Mouse (Mus musculus) urinary bladder, postnatal 36 days (tissue): ENCODE measurements around the gene Gm525.
"Not testable (repeated sequence)": the region's sequence is repeated elsewhere in the genome, so short reads cannot be mapped to it uniquely, and the experiment has no call there.

Experiments
- DNase-seq, 2 experiments: peaks; one replicate each; pipeline ENCODE4 v3.0.0; 2022; ENCODE audit warnings: low spot score in 2 of 2, mixed read lengths in 1 of 2

The Gm525 gene

DNA sequence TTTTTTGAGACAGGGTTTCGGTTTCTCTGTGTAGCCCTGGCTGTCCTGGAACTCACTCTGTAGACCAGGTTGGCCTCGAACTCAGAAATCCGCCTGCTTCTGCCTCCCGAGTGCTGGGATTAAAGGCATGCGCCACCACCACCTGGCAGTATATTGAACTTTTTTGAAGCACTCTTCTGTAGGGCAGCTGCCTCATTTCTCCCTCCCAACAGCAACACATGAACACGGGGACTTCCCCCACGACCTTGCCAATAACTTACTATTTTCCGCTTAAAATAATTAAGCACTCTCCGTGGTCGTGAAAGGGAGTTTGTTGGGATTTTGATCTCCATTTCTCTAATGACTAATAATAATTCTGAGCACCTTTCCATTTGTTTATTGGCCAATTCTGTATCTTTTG lies 23.7 kb downstream of the Gm525 start:
- DNase-seq: not testable (repeated sequence)

DNA sequence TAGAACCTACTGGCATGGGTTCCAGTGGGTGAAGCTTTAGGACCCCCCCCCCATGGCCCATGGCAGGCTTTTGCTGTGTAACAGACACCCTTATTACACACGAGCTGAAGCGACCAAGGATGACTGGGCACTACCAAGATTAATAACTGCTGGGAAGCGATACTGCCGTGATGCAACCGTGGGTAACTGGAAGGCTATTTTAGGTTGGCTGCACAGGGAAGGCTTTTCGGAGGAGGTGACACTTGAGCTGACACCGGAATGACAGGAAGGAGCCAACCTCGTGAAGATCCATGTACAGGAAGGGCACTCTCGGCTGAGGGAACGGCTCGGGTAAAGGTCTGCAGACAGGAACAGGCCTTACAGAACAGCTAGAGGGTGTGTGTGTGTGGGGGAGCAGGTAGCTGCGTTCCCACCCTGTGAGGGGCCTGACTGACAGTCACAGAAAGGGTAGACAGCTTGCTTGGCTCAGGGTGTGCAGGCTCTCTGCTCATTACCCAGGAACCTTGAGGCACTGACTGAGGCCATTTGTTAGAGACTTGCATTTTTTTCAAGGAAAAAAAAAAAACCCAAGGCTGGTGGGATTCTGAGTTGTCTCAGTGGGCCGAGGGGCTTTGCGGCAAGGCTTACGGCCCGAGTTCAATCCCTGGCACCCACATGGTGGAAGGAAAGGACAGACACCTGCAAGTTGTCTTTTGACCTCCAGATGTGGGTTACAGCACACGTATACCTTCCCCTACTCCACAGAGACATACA lies 24.6 kb downstream of the Gm525 start:
- DNase-seq: no peak

DNA sequence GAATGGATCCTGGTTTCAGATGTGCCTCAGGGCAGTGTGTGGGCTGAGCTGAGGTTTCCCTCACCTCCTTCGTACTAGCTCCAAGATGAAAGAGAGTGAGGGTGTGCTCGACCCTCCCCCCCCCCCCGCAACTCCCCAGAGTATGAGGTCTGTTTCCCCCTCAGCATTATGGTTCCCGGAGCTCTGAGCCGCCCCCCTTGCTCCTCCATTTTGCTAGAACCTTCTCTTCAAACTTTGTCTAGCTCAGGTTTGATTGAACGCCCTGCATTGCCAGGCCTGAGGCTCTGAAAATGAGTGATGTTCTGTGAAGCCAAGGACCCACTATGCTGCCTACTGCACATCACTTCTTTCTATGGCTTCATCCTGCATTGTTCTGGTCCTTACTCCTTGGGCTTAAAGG lies 25.3 kb downstream of the Gm525 start:
- DNase-seq: no peak

DNA sequence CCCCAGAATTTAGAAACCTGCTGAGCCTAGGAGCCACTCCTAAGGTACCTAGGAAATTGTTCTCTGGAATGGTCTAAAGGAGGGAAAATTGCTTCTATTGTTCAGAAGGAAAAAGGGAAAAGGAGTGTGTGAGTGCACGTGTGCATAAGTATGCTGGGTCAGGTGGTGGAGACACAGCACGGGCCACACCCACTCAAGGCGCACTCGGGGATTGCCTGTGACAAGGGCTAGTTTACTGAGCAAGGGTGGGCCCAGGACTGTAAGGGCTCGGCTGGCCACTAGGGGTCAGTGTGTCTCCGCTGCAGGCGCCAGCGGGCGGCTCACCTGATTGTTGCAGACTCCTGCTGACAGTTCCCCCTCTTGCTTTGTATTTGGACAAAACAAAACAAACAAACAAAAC lies 26.8 kb downstream of the Gm525 start:
- peak; percentile 81 to 86 for DNase-seq

DNA sequence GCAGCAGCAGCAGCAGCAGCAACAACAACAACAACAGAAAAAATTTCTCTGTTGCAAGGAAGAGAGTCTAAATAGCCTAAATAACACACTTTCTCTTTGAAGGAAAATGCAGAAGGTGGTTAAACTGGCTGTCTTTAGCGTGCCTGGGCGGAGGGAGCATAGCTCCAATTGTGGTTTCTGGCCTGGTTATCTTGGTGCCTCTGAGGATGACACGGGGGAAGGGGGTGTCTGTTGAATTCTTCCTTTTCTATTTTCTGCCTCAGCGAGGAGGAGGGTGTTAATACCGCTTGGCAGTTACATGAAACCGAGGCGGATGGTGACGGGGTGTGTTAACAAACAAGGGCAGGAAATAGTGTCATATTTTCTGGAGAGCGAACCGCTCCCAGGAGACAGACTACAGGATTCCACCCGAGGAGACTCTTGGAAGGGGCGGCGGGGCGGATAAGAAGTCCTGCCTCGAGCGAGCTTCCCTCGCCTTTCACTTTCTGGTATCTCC lies 27.2 kb downstream of the Gm525 start:
- DNase-seq: peak; percentile 20 to 36

DNA sequence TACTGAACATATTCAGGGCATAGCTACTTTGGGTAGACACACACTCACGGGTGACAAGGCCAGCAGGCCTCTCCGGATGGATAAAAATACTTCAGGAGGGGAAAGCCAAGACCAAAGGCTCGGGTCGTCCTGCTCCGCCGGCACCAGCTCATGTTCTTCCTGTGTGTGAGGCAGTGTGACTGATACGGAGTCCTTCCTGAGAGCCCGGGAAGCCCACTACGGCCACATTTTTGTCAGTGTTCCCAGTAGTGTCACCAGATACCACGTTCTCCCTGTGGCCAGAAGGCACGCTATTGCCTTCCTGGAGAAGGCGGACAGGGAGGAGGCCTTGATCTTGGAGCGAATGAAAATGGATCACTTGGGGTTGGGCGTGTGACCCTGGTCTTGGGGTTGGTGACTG lies 29.5 kb downstream of the Gm525 start:
- no peak for DNase-seq

DNA sequence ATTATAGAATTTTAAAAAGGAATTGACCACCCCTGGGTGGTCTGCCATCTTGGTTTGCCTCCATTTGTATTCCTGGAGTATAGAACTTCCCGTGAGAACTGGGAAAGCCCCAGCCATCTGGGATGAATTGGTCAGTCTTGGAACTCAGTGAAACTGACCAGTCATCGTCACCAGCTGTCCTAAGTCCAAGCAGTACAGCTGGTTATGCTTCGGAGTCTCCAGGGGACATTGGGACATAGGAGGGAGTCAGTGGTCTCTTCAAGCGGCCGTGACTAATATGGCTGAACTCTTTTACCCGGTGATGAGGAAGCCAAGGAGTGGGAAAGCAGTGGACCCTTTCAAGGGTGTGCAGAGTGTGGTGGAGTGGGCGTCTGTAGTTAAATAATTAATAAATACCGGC lies 31.6 kb downstream of the Gm525 start:
- DNase-seq: no peak

DNA sequence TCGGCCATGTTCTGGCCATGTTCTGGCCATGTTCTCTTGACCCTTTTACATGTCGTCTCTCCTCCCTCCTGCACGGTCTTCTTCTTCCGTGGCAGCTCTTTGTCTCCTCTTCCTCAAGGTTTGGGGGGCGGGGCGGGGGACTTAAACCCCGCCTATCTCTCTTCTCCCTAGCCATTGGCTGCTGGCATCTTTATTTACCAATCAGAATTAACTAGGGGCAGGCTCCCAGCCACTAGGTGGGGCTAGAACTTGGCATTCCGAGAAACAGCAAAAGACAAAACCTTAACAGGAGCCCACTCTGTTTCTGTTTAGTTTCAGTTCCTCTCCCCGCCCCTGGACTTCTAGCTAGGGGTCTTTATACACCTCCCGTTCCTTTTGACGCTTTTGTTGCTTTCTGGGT lies 32.2 kb downstream of the Gm525 start:
- no peak for DNase-seq

DNA sequence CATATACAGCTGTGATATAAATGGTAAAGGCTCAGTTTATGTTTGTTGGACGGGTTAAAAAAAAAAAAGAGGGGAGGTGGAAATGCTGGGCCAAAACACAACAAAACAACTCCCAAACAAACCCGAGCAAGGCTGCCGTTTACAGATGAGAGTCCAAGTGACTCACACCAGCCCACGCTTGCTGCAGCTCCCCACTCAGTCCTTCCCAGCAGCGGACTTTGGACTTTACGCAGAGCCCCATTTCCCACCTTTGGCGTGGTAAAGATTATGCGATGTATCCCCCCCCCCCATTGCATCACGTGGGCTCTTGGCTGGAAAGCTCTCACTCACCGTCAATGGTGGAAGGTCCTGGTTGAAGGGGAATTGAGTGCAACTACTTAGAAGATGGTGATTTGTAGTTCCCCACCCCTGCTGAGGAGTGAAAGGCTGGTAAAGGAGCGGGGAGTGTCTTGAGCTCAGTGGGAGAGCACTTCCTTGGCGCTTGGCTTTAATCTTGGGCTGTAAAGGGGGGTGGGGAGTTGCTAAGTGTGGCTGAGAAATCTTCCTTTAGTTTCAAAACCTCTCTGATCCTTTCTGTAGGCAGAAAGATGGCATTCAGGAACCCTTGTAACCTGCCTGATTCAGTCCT lies 33.7 kb downstream of the Gm525 start:
- DNase-seq: no peak

DNA sequence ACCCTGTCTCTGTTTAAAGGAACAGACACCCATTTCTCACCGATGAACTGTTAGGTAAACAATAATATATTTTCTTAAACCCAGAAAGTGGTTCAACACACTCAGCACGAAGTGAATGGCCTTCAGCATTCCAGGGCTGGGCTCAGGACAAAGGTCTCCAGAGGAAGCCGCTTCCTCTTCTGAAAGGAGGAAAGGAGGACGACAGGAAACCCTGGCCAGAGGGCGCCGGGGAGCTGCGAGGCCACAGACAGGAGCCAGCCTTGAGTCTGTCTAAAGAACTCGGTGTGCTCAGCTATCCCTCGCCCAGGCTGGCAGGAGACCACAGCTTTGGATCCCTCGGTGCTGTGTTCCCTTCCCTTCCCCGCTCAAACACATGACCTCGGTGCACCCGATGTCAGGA lies 50.8 kb downstream of the Gm525 start:
- peak in 1 of 2 experiments; percentile 7 for DNase-seq

DNA sequence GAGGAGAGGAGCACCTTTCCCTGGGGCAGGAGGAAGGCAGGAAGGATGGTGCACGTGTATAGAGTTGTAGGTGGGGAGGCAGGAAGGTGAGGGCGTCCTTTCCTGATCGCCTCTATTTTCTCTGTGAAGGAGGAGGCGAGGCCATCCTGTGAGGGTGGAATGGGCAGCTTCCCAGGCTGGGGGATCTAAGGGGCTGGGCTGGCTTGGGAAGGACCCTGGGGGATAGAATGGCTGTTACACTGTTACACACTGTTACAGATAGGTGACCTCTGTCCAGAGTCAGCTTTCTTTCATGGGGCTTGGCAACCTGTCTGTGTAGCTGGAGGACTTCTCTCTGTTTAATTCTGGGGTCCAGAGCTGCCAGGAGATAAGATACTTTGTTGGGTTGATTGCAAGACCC lies 57.2 kb downstream of the Gm525 start:
- DNase-seq: no peak

DNA sequence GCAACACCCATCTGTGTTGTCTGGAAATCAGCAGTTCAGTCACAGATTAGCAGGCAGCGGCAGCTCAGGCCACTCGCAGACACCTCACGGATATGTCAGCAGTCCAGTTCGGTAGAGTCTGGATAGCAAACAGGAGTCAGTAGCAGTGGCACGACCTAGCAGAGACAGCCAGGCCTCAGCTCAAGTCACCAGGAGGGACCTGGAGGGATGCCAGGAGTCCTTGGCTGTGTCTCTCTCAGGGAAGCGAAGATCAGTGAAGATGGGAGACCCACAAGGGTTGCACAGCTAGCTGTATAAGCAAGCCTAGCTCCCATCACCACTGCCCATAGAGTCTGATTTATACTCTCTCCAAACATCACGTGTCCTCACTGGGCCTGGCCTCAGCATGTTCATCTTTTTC lies 58.8 kb downstream of the Gm525 start:
- no peak for DNase-seq

DNA sequence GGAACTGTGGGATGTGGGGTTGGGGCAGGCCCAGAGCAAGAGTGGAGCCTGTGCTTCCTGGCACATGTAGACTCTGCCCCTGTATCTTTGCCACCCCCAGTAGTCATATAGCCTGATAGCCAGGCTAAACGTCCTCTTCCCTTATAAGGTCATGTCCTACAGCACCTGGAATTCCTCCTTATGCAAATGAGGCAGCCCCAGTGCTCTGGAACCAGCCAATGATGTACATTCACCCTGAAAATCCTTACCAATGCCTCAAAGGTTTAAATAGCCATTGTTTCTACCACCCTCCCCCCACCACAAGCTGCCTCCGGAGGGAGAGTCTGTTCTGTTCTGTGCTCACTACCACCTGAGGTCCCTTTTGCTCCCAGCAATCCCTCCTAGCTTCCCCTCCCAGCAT lies 60.6 kb downstream of the Gm525 start:
- DNase-seq: no peak

DNA sequence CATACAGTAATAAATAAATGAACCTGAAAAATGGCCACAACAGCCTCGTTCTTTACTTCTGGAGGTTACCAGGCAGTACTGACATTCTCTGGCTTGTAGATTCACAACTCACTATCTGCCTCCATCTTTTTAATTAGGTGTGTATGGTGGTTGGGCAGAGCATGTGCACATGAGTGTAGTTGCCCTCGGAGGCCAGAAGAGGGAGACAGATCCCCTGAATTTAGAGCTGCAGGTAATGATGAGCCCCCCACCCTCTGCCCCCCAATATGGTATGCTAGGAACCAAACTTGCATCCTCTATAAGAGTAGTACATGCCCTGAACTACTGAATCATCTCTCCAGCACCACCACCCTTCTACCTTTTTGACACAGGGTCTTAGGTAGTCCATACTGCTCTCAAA lies 64.3 kb downstream of the Gm525 start:
- no peak for DNase-seq
